Mouse (Mus musculus): ENCODE measurements around the gene Rgs10. TPM values are rescaled to one million over a fixed set of nuclear protein-coding genes. Genes with fewer than 3 reads are reported as not detected.

The Rgs10 gene
- polyA plus RNA-seq, 1 experiment from 2014 or later, result 43.6 TPM

DNA sequence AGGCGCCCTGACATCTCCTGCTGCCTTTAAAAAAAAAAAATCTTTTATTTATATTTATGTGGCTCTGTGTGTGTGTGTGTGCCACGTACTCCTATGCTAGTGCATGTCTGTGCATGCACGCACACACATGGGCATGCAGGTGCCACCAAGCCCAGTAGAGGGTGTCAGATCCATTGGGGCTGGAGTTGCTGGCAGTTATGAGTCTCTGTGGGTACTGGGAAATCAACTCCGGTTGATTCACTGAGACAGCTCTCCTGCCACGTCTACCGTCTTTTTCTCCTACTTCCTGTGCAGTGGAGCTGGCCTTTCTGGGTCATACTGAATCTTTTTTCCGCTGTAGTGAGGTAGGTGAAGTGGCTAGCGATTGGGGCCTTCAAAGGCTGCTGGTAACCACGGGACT, 58.8 kb downstream of the Rgs10 start:
- no peak overlapping the region for H3K9ac ChIP-seq (replicated peaks; ENCODE audit: low read length)
- no peak for DNase-seq
- H3K36me3 ChIP-seq (ENCODE audit: control insufficient read depth, insufficient read depth, low read length), result no peaks in the 10 kb centered on the region
- no peak overlapping the region for H3K4me3 ChIP-seq (replicated peaks; ENCODE audit: low read depth, low read length)
- no peak for ATAC-seq (ENCODE audit: low FRiP score, low TSS enrichment)
- no peaks in the 10 kb centered on the region for H3K27me3 ChIP-seq (ENCODE audit: control insufficient read depth, insufficient read depth, low read length)
- no peak overlapping the region for H3K4me2 ChIP-seq (ENCODE audit: low read length)
- WGBS, result 87% methylated on average over 9 of the region's 9 CpGs
- H3K4me1 ChIP-seq (ENCODE audit: control insufficient read depth, insufficient read depth, low read length), result no peaks in the 10 kb centered on the region
- H3K27ac ChIP-seq (replicated peaks; ENCODE audit: low read depth, low read length), result no peak overlapping the region
- no peaks in the 10 kb centered on the region for H3K9me3 ChIP-seq (ENCODE audit: control insufficient read depth, low read length)

GRCm38 (mm10) chr7:128359164-128359563, 59.4 kb downstream of the Rgs10 start:
- Histone ChIP-seq H3K9me3 (ENCODE audit: control insufficient read depth, low read length) (no peaks in the 10 kb centered on the region), H3K27me3 (ENCODE audit: control insufficient read depth, insufficient read depth, low read length) (no peaks in the 10 kb centered on the region), H3K36me3 (ENCODE audit: control insufficient read depth, insufficient read depth, low read length) (no peaks in the 10 kb centered on the region), H3K9ac (replicated peaks; ENCODE audit: low read length) (no peak overlapping the region), H3K4me3 (replicated peaks; ENCODE audit: low read depth, low read length) (no peak overlapping the region), H3K4me1 (ENCODE audit: control insufficient read depth, insufficient read depth, low read length) (no peaks in the 10 kb centered on the region), H3K27ac (replicated peaks; ENCODE audit: low read depth, low read length) (no peak overlapping the region), H3K4me2 (ENCODE audit: low read length) (no peak overlapping the region)
- DNase-seq (no peak), ATAC-seq (ENCODE audit: low FRiP score, low TSS enrichment) (no peak)
- WGBS, result 75% methylated on average over 7 of the region's 7 CpGs

DNA sequence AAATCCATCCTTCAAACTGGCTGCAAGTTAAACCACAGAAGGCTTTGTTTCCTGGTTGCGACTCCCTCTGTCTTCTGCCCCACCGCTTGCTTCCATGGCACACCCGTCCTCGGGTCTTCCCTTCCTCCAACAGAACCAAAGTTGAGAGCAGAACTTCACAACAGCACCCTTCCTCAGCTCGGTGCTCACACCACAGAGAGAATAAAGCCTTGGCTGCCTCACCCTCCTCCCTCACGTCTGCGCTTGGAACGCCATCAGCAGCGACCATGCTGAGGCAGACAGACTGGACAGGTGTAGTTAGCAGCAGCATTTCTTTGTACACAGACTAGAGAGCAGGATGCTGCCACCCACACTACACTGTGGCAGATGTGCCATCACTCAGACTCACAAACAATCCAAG, 59.8 kb downstream of the Rgs10 start:
- Histone ChIP-seq H3K9ac (replicated peaks; ENCODE audit: low read length) (no peak overlapping the region), H3K4me3 (replicated peaks; ENCODE audit: low read depth, low read length) (no peak overlapping the region), H3K9me3 (ENCODE audit: control insufficient read depth, low read length) (no peaks in the 10 kb centered on the region), H3K4me2 (ENCODE audit: low read length) (no peak overlapping the region), H3K36me3 (ENCODE audit: control insufficient read depth, insufficient read depth, low read length) (no peaks in the 10 kb centered on the region), H3K4me1 (ENCODE audit: control insufficient read depth, insufficient read depth, low read length) (no peaks in the 10 kb centered on the region), H3K27me3 (ENCODE audit: control insufficient read depth, insufficient read depth, low read length) (no peaks in the 10 kb centered on the region), H3K27ac (replicated peaks; ENCODE audit: low read depth, low read length) (no peak overlapping the region)
- WGBS, result 79% methylated on average over 9 of the region's 9 CpGs
- no peak for DNase-seq
- no peak for ATAC-seq (ENCODE audit: low FRiP score, low TSS enrichment)

- H3K9me3 ChIP-seq (ENCODE audit: control insufficient read depth, low read length), result no peaks in the 10 kb centered on the region
- H3K36me3 ChIP-seq (ENCODE audit: control insufficient read depth, insufficient read depth, low read length), result no peaks in the 10 kb centered on the region
- no peak overlapping the region for H3K27ac ChIP-seq (replicated peaks; ENCODE audit: low read depth, low read length)
- H3K9ac ChIP-seq (replicated peaks; ENCODE audit: low read length), result no peak overlapping the region
- peak; percentile 35 for DNase-seq
- no peak overlapping the region for H3K4me3 ChIP-seq (replicated peaks; ENCODE audit: low read depth, low read length)
- WGBS, result 68% methylated on average over 9 of the region's 9 CpGs
- no peak overlapping the region for H3K4me2 ChIP-seq (ENCODE audit: low read length)
- no peak for ATAC-seq (ENCODE audit: low FRiP score, low TSS enrichment)
- H3K4me1 ChIP-seq (ENCODE audit: control insufficient read depth, insufficient read depth, low read length), result no peaks in the 10 kb centered on the region
- no peaks in the 10 kb centered on the region for H3K27me3 ChIP-seq (ENCODE audit: control insufficient read depth, insufficient read depth, low read length)
These were observed 61.4 kb downstream of the Rgs10 start for GRCm38 (mm10) chr7:128356868-128357755.

GRCm38 (mm10) chr7:128355463-128355862, 63.1 kb downstream of the Rgs10 start:
- Histone ChIP-seq H3K4me3 (replicated peaks; ENCODE audit: low read depth, low read length) (no peak overlapping the region), H3K27ac (replicated peaks; ENCODE audit: low read depth, low read length) (no peak overlapping the region), H3K9ac (replicated peaks; ENCODE audit: low read length) (no peak overlapping the region), H3K27me3 (ENCODE audit: control insufficient read depth, insufficient read depth, low read length) (no peaks in the 10 kb centered on the region), H3K36me3 (ENCODE audit: control insufficient read depth, insufficient read depth, low read length) (no peaks in the 10 kb centered on the region), H3K9me3 (ENCODE audit: control insufficient read depth, low read length) (no peaks in the 10 kb centered on the region), H3K4me1 (ENCODE audit: control insufficient read depth, insufficient read depth, low read length) (no peaks in the 10 kb centered on the region), H3K4me2 (ENCODE audit: low read length) (no peak overlapping the region)
- WGBS, result 88% methylated on average over 5 of the region's 5 CpGs
- DNase-seq (no peak), ATAC-seq (ENCODE audit: low FRiP score, low TSS enrichment) (no peak)

GRCm38 (mm10) chr7:128352721-128353120, 65.8 kb downstream of the Rgs10 start:
- H3K4me3 ChIP-seq (replicated peaks; ENCODE audit: low read depth, low read length), result no peak overlapping the region
- no peaks in the 10 kb centered on the region for H3K36me3 ChIP-seq (ENCODE audit: control insufficient read depth, insufficient read depth, low read length)
- H3K9me3 ChIP-seq (ENCODE audit: control insufficient read depth, low read length), result no peaks in the 10 kb centered on the region
- ATAC-seq (ENCODE audit: low FRiP score, low TSS enrichment) (no peak), DNase-seq (no peak)
- no peak overlapping the region for H3K9ac ChIP-seq (replicated peaks; ENCODE audit: low read length)
- H3K27ac ChIP-seq (replicated peaks; ENCODE audit: low read depth, low read length), result no peak overlapping the region
- no peak overlapping the region for H3K4me2 ChIP-seq (ENCODE audit: low read length)
- no peaks in the 10 kb centered on the region for H3K27me3 ChIP-seq (ENCODE audit: control insufficient read depth, insufficient read depth, low read length)
- peaks cover 6% of the 10 kb centered on the region; the same call in 1 of the 2 replicates for H3K4me1 ChIP-seq (ENCODE audit: control insufficient read depth, insufficient read depth, low read length)
- 71% methylated on average over 3 of the region's 3 CpGs for WGBS

- Histone ChIP-seq H3K4me2 (ENCODE audit: low read length) (no peak overlapping the region), H3K9me3 (ENCODE audit: control insufficient read depth, low read length) (no peaks in the 10 kb centered on the region), H3K27ac (replicated peaks; ENCODE audit: low read depth, low read length) (no peak overlapping the region), H3K36me3 (ENCODE audit: control insufficient read depth, insufficient read depth, low read length) (no peaks in the 10 kb centered on the region), H3K27me3 (ENCODE audit: control insufficient read depth, insufficient read depth, low read length) (no peaks in the 10 kb centered on the region), H3K4me1 (ENCODE audit: control insufficient read depth, insufficient read depth, low read length) (peaks cover 6% of the 10 kb centered on the region; the same call in 1 of the 2 replicates), H3K9ac (replicated peaks; ENCODE audit: low read length) (no peak overlapping the region), H3K4me3 (replicated peaks; ENCODE audit: low read depth, low read length) (no peak overlapping the region)
- DNase-seq, result peak; percentile 50
- WGBS, result 60% methylated on average over 3 of the region's 5 CpGs
- ATAC-seq (ENCODE audit: low FRiP score, low TSS enrichment), result no peak
These were observed 67.4 kb downstream of the Rgs10 start for GRCm38 (mm10) chr7:128351176-128351575.

- Histone ChIP-seq H3K27ac (replicated peaks; ENCODE audit: low read depth, low read length) (no peak overlapping the region), H3K9ac (replicated peaks; ENCODE audit: low read length) (no peak overlapping the region), H3K9me3 (ENCODE audit: control insufficient read depth, low read length) (no peaks in the 10 kb centered on the region), H3K36me3 (ENCODE audit: control insufficient read depth, insufficient read depth, low read length) (no peaks in the 10 kb centered on the region), H3K27me3 (ENCODE audit: control insufficient read depth, insufficient read depth, low read length) (no peaks in the 10 kb centered on the region), H3K4me3 (replicated peaks; ENCODE audit: low read depth, low read length) (no peak overlapping the region), H3K4me1 (ENCODE audit: control insufficient read depth, insufficient read depth, low read length) (peaks cover 6% of the 10 kb centered on the region; the same call in 1 of the 2 replicates), H3K4me2 (ENCODE audit: low read length) (no peak overlapping the region)
- no peak for ATAC-seq (ENCODE audit: low FRiP score, low TSS enrichment)
- DNase-seq, result no peak
- 89% methylated on average over 7 of the region's 7 CpGs for WGBS
These were observed 68.2 kb downstream of the Rgs10 start for GRCm38 (mm10) chr7:128350316-128350715.

DNA sequence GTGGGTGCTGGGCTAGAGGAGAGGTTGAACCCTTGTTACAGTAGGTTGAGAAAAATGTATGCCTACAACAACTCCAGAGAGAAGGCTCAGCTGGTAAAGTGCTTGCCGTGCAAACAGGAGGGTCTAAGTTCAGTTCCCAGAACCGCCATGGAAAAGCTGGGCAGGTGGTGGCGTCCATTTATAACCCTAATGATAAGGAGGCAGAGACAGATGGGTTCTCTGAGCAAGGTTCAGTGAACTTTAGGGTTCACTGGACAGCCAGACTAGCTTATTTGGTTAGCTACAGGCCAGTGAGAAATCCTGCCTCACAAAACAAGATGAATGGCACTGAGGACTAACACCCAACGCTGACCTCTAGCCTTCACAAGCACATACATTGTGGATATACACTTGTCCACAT, 68.8 kb downstream of the Rgs10 start:
- WGBS, result 93% methylated on average over 4 of the region's 4 CpGs
- no peak for ATAC-seq (ENCODE audit: low FRiP score, low TSS enrichment)
- peaks cover 6% of the 10 kb centered on the region; the same call in 1 of the 2 replicates for H3K4me1 ChIP-seq (ENCODE audit: control insufficient read depth, insufficient read depth, low read length)

More for the DNA sequence above, 68.8 kb downstream of the Rgs10 start:
- Histone ChIP-seq H3K4me2 (ENCODE audit: low read length) (no peak overlapping the region), H3K9ac (replicated peaks; ENCODE audit: low read length) (no peak overlapping the region), H3K9me3 (ENCODE audit: control insufficient read depth, low read length) (no peaks in the 10 kb centered on the region), H3K4me3 (replicated peaks; ENCODE audit: low read depth, low read length) (no peak overlapping the region), H3K36me3 (ENCODE audit: control insufficient read depth, insufficient read depth, low read length) (no peaks in the 10 kb centered on the region), H3K27ac (replicated peaks; ENCODE audit: low read depth, low read length) (no peak overlapping the region), H3K27me3 (ENCODE audit: control insufficient read depth, insufficient read depth, low read length) (no peaks in the 10 kb centered on the region)
- no peak for DNase-seq

Data from midbrain, embryonic 14.5 days (tissue).